Mouse (Mus musculus) layer of hippocampus, adult 11-12 months (tissue): ENCODE data around the gene Cryzl1.

Source experiments
- DNase-seq: peaks from one replicate; pipeline ENCODE4 v3.0.0; 2022; ENCODE audit warnings: low spot score

Cryzl1 gene

GRCm38 (mm10) chr16:91640171-91640570 is 88.6 kb downstream of the Cryzl1 start:
- no peak for DNase-seq

DNA sequence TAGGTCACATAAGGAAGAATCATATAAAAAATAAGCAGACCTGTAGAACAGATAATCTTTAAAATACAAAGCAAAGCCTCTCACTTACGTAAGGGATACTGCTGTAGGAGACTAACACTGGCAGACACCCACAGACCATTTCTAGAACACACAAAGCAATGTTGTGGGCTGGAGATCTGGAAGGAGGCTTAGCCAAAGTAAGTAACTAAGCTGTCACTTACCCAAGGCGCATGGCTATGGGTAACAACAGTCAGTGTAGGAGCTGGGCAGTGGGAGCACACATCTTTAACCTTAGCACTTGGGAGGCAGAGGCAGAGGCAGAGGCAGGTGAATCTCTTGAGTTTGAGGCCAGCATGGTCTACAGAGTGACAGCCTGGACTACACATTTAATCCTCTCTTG is 89.1 kb downstream of the Cryzl1 start:
- DNase-seq = no peak
